Mouse (Mus musculus): ENCODE data around the gene Scgb1b30. TPM values are rescaled to one million over a fixed set of nuclear protein-coding genes. Genes with fewer than 3 reads are reported as not detected.

The Scgb1b30 gene
- polyA plus RNA-seq, 1 experiment from 2014 or later = not detected

DNA sequence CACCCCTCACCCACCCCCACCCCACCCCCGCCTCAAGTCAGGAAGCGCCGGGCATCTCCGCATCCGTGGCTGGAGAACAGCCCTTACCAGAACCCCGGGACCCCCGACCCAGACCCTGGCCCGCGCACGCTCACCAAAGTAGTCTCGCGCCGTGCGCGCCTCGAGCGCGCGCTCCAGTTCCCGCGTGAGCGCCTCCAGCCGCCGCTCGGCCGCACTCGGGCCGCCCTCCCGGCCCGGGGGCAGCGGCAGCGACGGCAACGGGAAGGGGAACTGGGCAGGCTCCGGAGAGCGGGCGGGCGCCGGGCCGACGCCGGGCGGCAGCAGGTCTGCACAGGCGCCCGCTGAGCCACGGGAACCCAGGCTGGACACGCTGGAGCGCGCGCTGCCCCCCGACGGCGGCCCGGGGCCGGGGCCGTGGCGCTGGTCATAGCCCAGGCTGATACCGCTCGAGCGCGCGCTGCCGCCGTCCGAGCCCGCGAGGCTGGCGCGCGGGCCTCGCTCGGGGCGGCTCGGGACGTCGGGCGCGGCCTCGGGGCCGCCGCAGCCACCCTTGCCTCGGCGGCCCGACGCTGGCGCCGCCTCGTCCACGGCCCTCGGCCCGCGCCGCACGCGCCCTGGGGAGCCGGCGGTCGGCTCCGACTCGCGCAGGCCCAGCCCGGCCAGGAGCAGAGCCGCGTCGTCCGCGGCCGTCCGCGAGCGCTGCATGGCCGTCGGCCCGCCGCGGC is 37.3 kb downstream of the Scgb1b30 start:
- H3K4me1 ChIP-seq (replicated peaks) = peaks cover 27% of the 10 kb centered on the region
- H3K36me3 ChIP-seq = no peaks in the 10 kb centered on the region
- H3K9ac ChIP-seq = peak overlapping the region; percentile 79
- H3K27me3 ChIP-seq = no peaks in the 10 kb centered on the region
- ATAC-seq (ENCODE audit: low FRiP score, low read depth) = peak; percentile 76
- under 1% methylated on average over 75 of the region's 116 CpGs for WGBS
- peak overlapping the region; percentile 85 for H3K4me2 ChIP-seq
- no peaks in the 10 kb centered on the region for H3K9me3 ChIP-seq
- H3K27ac ChIP-seq (replicated peaks) = peak overlapping the region; percentile 73
- peak overlapping the region; percentile 84 for H3K4me3 ChIP-seq

DNA sequence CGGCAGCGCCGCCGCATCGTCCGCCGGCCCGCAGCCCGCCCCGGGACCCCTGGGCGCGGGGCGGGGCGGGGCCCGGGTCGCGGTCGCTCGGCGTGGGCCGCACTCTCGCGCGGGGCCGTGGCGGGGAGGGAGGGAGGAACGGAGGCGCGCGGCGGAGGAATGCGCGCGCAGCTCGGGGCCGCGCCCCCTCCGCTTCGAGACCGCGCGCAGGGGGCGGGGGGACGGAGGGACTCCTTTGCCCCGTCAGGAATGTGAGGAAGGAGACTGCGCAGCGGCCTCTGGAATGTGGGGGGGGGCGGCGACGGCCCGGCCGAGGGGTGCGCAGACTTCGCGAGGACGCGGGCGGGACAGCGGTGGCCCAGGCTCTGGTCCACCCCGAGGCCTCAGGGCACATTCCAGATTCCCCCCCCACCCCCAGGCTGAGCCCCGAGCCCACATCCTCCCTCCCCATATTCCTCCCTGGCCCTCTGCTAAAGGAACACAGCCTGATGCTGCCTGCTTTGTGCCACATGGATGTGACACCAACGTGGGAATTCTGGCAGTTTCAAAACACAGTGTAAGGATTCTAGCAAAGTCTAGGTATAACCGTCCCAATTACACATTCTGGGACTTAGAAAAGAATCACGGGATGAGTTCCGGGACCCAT is 38.0 kb downstream of the Scgb1b30 start, which contains the start of gene Wtip:
Gene Wtip, minus strand, starts transcription at position 152 of the 646 bp plus-strand sequence.
- ATAC-seq (ENCODE audit: low FRiP score, low read depth) = peak; percentile 86
- Histone ChIP-seq H3K27ac (replicated peaks) (peak within 1 kb of the TSS; percentile 73), H3K9me3 (no peaks in the 10 kb centered on the region), H3K36me3 (no peaks in the 10 kb centered on the region), H3K4me1 (replicated peaks) (peaks cover 27% of the 10 kb centered on the region), H3K4me2 (peak within 1 kb of the TSS; percentile 85), H3K4me3 (peak within 1 kb of the TSS; percentile 84), H3K27me3 (no peaks in the 10 kb centered on the region), H3K9ac (peak within 1 kb of the TSS; percentile 79)
- 4% methylated on average over 23 of the region's 65 CpGs for WGBS

DNA sequence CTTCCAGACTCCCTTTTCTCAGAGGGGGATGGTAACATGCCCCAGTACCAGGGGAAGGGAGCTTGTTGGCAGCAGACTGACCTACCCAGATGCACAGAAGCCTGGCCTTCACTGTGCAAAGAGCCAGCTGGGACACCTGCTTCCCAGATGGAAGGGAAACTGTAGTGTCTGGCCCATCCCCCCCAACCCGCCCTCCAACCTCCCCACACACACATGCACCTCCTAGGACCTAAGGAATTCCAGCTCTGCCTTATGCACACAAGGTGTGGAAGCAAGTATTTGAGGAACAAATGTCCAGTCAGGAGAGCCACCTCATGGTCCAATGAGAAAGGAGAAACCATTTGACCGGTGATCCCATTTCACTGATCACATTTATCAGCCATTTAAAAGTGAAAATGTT is 39.1 kb downstream of the Scgb1b30 start:
- Histone ChIP-seq H3K36me3 (no peaks in the 10 kb centered on the region), H3K27me3 (no peaks in the 10 kb centered on the region), H3K27ac (replicated peaks) (no peak overlapping the region), H3K4me1 (replicated peaks) (peaks cover 27% of the 10 kb centered on the region), H3K9me3 (no peaks in the 10 kb centered on the region), H3K4me2 (no peak overlapping the region), H3K9ac (no peak overlapping the region), H3K4me3 (no peak overlapping the region)
- ATAC-seq (ENCODE audit: low FRiP score, low read depth) = no peak
- WGBS = 92% methylated on average over 2 of the region's 2 CpGs

DNA sequence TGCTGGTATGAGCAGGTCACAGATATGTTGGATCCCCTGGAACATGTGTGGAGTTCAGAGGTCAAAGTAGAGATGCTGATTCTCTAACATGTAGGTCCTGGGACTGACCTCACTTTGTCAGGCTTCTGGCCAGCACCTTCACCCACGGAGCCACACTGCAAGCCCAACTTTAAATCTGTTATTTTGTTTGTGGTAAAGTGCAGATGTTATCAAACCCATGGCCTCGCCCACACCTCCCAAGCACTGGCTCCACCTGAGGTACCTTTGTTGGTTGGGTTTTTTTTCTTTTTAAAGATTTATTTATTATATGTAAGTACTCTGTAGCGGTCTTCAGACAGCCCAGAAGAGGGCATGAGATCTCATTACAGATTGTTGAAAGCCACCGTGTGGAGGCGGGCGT is 44.3 kb downstream of the Scgb1b30 start:
- 95% methylated on average over 6 of the region's 6 CpGs for WGBS

DNA sequence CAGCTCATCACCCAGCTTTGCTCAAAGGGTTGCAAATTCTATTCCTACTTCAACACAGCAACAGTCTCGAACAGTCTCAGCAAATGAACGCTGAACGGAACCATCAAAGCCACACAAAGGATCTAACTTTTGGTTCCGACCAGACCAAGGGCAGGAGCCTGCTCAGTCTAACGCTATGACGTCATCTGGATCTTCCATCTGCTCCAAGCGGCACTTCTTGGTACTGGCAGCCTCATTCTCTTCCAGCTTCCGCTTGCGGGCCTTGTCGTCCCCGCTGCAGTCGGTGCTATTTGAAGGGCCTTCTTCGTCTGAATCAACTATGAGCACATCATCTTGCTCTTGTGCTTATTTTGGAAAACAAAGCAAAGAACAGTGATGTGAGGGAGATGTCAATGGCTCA is 45.9 kb downstream of the Scgb1b30 start:
- Histone ChIP-seq H3K9me3 (no peaks in the 10 kb centered on the region), H3K9ac (no peak overlapping the region), H3K4me1 (replicated peaks) (no peaks in the 10 kb centered on the region), H3K4me2 (no peak overlapping the region), H3K27me3 (no peaks in the 10 kb centered on the region), H3K36me3 (peaks cover 62% of the 10 kb centered on the region), H3K4me3 (no peak overlapping the region), H3K27ac (replicated peaks) (no peak overlapping the region)
- no peak for ATAC-seq (ENCODE audit: low FRiP score, low read depth)
- WGBS = 98% methylated on average over 13 of the region's 13 CpGs

More for the DNA sequence above, 44.3 kb downstream of the Scgb1b30 start:
- no peaks in the 10 kb centered on the region for H3K27me3 ChIP-seq
- H3K9ac ChIP-seq = no peak overlapping the region
- peaks cover 48% of the 10 kb centered on the region for H3K36me3 ChIP-seq
- ATAC-seq (ENCODE audit: low FRiP score, low read depth) = no peak
- H3K27ac ChIP-seq (replicated peaks) = no peak overlapping the region
- no peaks in the 10 kb centered on the region for H3K4me1 ChIP-seq (replicated peaks)
- no peaks in the 10 kb centered on the region for H3K9me3 ChIP-seq
- no peak overlapping the region for H3K4me3 ChIP-seq
- no peak overlapping the region for H3K4me2 ChIP-seq

DNA sequence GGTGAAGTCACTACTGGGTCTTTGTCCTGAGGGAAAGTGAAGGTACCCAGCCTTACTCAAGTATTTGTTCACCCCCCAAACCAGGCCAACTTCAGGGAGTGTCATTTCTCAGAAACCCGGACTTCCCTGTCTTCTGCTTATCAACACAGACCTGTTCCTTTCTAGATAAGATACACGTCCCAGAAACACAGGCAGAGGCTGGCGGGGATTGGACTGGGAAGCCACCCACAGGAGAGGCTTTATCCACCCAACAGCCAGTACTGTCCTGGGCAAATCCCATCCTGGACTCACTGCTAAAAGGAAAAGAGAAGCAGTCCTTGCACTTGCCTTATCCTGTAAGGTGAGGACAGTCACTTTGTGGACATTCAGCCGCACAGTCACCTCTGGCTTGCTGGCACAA is 52.0 kb downstream of the Scgb1b30 start:
- H3K9me3 ChIP-seq = no peaks in the 10 kb centered on the region; the same call in 1 of the 2 replicates
- no peaks in the 10 kb centered on the region for H3K27me3 ChIP-seq
- no peak for ATAC-seq (ENCODE audit: low FRiP score, low read depth)
- H3K9ac ChIP-seq = no peak overlapping the region
- 92% methylated on average over 4 of the region's 4 CpGs for WGBS
- no peak overlapping the region for H3K27ac ChIP-seq (replicated peaks)
- H3K4me2 ChIP-seq = no peak overlapping the region
- H3K4me3 ChIP-seq = no peak overlapping the region
- no peaks in the 10 kb centered on the region for H3K4me1 ChIP-seq (replicated peaks)
- peaks cover 97% of the 10 kb centered on the region for H3K36me3 ChIP-seq

Other genes starting within 250 kb of the Scgb1b30 start
- gene Scgb2b26, start 150.4 kb upstream of the Scgb1b30 start, polyA plus RNA-seq (2015; fragmentation: Nextera tagmentation; extraction: Ambion mirVana) = not detected in 2 replicates
- gene Scgb2b27, start 81.5 kb upstream of the Scgb1b30 start, polyA plus RNA-seq (2015; fragmentation: Nextera tagmentation; extraction: Ambion mirVana) = not detected in 2 replicates
- gene Scgb1b27, start 73.9 kb upstream of the Scgb1b30 start, polyA plus RNA-seq (2015; fragmentation: Nextera tagmentation; extraction: Ambion mirVana) = not detected in 2 replicates
- 4.1 and 5.9 TPM in 2 replicates for gene Wtip, start 37.8 kb downstream of the Scgb1b30 start, polyA plus RNA-seq (2015; fragmentation: Nextera tagmentation; extraction: Ambion mirVana)
- gene Uba2, start 74.2 kb downstream of the Scgb1b30 start, polyA plus RNA-seq (2015; fragmentation: Nextera tagmentation; extraction: Ambion mirVana) = 156 and 162 TPM in 2 replicates
- gene Pdcd2l, start 101.2 kb downstream of the Scgb1b30 start, polyA plus RNA-seq (2015; fragmentation: Nextera tagmentation; extraction: Ambion mirVana) = 71.8 and 82.6 TPM in 2 replicates
- gene Gpi1, start 134.9 kb downstream of the Scgb1b30 start, polyA plus RNA-seq (2015; fragmentation: Nextera tagmentation; extraction: Ambion mirVana) = 300 and 313 TPM in 2 replicates
- not detected in 2 replicates for gene Gm6096, start 155.6 kb downstream of the Scgb1b30 start, polyA plus RNA-seq (2015; fragmentation: Nextera tagmentation; extraction: Ambion mirVana)
- 32.2 and 33.3 TPM in 2 replicates for gene 4931406P16Rik, start 218.1 kb downstream of the Scgb1b30 start, polyA plus RNA-seq (2015; fragmentation: Nextera tagmentation; extraction: Ambion mirVana)